Mouse (Mus musculus) olfactory bulb, adult 2 months (tissue): ENCODE results near the gene Stard8.

Experiments
- CTCF ChIP-seq: fragments of 200-500 bp; IDR thresholded peaks from 2 replicates; pipeline ENCODE4 v1.5.1; 2012; ENCODE audit warnings: low read depth, mild to moderate bottlenecking, low read length, moderate library complexity; ENCODE audit not compliant: insufficient read depth
- POLR2A ChIP-seq: fragments of 200-500 bp; IDR thresholded peaks from 2 replicates; pipeline ENCODE4 v1.6.1; 2012; ENCODE audit warnings: mild to moderate bottlenecking, low read depth, low read length, moderate library complexity; ENCODE audit not compliant: insufficient read depth

DNA sequence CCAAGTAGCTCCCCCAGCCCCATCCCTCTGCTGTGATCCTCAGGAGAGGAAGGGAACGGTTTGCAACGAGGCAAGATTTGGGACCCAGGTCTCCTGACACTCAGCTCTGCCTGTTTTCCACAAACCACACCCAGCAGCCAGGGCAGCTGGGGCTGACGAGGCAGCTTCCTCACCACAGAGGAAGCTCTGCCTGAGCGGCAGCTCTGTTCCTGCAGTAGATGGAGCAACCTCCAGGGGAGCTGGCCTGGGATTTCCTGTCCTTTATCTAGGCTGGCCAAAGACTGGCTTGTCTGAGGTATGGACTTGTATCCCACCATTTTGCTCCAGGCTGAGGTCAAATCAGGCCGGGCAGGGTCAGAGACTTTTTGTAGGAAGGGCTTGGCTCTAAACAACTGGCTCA lies 46.2 kb downstream of the Stard8 start:
- TF ChIP-seq POLR2A (no peak), CTCF (no peak)
